In genomic region chr7:99531408-99531970, GRCm38 (mm10) we compare ENCODE assay signal across 14 mouse cellular contexts. TPM values are rescaled to one million over a fixed set of nuclear protein-coding genes. Genes with fewer than 3 reads are reported as not detected.
DNase-seq lines count a peak whose midpoint lies in the region; ATAC-seq and TF ChIP-seq lines count a peak whose summit lies in the region.
"Had no signal": no experiment of that assay in that cellular context is flagged by ENCODE, and none has a peak within 500 bp of the region (broad histone marks: within the 10 kb centered on the region; RNA-seq: fewer than 3 reads in every experiment).

No protein-coding gene starts in this region.

- ATAC-seq in G1E (ENCODE audit: extremely low read depth, insufficient number of reproducible peaks, low FRiP score, poor library complexity, severe bottlenecking) = no peak
- ATAC-seq in erythroid progenitor cell, adult 5-6 weeks (replicated peaks; ENCODE audit: low FRiP score, poor library complexity, severe bottlenecking) = peak; percentile 72
- ATAC-seq in liver, postnatal 0 days = no peak
- no peak for ATAC-seq in forebrain, embryonic 12.5 days (ENCODE audit: low FRiP score)
- ATAC-seq in intestine, embryonic 16.5 days = no peak
- ATAC-seq: midbrain, embryonic 15.5 days; Patski had no signal

- peaks cover 5% of the 10 kb centered on the region for H3K36me3 ChIP-seq in G1E (replicated peaks)
- H3K36me3 ChIP-seq in liver, postnatal 0 days (replicated peaks; ENCODE audit: insufficient read depth, low read length) = no peaks in the 10 kb centered on the region
- H3K36me3 ChIP-seq in forebrain, embryonic 12.5 days (replicated peaks) = no peaks in the 10 kb centered on the region
- H3K36me3 ChIP-seq in intestine, embryonic 16.5 days (ENCODE audit: control insufficient read depth, insufficient read depth, low read length) = no peaks in the 10 kb centered on the region
- H3K36me3 ChIP-seq: kidney, embryonic 15.5 days; midbrain, embryonic 15.5 days had no signal

- H3K27me3 ChIP-seq in G1E (ENCODE audit: insufficient read depth, low read length) = no peaks in the 10 kb centered on the region
- no peaks in the 10 kb centered on the region for H3K27me3 ChIP-seq in liver, postnatal 0 days (ENCODE audit: insufficient read depth, low read length)
- no peaks in the 10 kb centered on the region for H3K27me3 ChIP-seq in forebrain, embryonic 12.5 days
- no peaks in the 10 kb centered on the region for H3K27me3 ChIP-seq in intestine, embryonic 16.5 days (replicated peaks; ENCODE audit: control insufficient read depth, insufficient read depth, low read length)
- H3K27me3 ChIP-seq: kidney, embryonic 15.5 days; midbrain, embryonic 15.5 days; Patski had no signal

- DNase-seq in G1E (ENCODE audit: low spot score) (no peak), MEL-GATA-1-ER (ENCODE audit: extremely low read depth, low read depth) (peak; percentile 70)
- DNase-seq in liver, postnatal 0 days = no peak
- no peak for DNase-seq in lung, postnatal 4 days
- DNase-seq: cerebellum, adult 18-20 months; gastrocnemius, postnatal 10 days; right cerebral cortex, postnatal 14 days; thymus, adult 2 months had no signal

- no peaks in the 10 kb centered on the region for H3K9me3 ChIP-seq in G1E (replicated peaks)
- H3K9me3 ChIP-seq in liver, postnatal 0 days (ENCODE audit: low read length) = no peaks in the 10 kb centered on the region
- H3K9me3 ChIP-seq in forebrain, embryonic 12.5 days = no peaks in the 10 kb centered on the region
- H3K9me3 ChIP-seq in intestine, embryonic 16.5 days (ENCODE audit: control insufficient read depth, low read length) = no peaks in the 10 kb centered on the region
- H3K9me3 ChIP-seq: kidney, embryonic 15.5 days; midbrain, embryonic 15.5 days had no signal

- TF ChIP-seq EP300 in liver, postnatal 0 days (IDR thresholded peaks at IDR 0.05; ENCODE audit: low read depth) = no peak

- H3K9ac ChIP-seq in liver, postnatal 0 days (replicated peaks) = no peak overlapping the region; the same call in 1 of the 2 replicates
- no peak overlapping the region for H3K9ac ChIP-seq in forebrain, embryonic 12.5 days
- H3K9ac ChIP-seq in intestine, embryonic 16.5 days (ENCODE audit: low read depth, low read length) = no peak overlapping the region
- H3K9ac ChIP-seq: kidney, embryonic 15.5 days; midbrain, embryonic 15.5 days had no signal

- peak overlapping the region; percentile 14; the same call in 1 of the 2 replicates for H3K4me3 ChIP-seq in G1E (ENCODE audit: low read depth, low read length)
- H3K4me3 ChIP-seq in liver, postnatal 0 days (ENCODE audit: low read depth, low read length) = no peak overlapping the region
- no peak overlapping the region for H3K4me3 ChIP-seq in forebrain, embryonic 12.5 days (replicated peaks)
- H3K4me3 ChIP-seq in intestine, embryonic 16.5 days (ENCODE audit: low read length) = no peak overlapping the region
- H3K4me3 ChIP-seq: kidney, embryonic 15.5 days; midbrain, embryonic 15.5 days had no signal

- H3K27ac ChIP-seq in liver, postnatal 0 days (ENCODE audit: low read depth) = peak overlapping the region; percentile 66
- H3K27ac ChIP-seq in forebrain, embryonic 12.5 days = no peak overlapping the region
- no peak overlapping the region; the same call in 1 of the 2 replicates for H3K27ac ChIP-seq in intestine, embryonic 16.5 days (ENCODE audit: low read length)
- H3K27ac ChIP-seq: kidney, embryonic 15.5 days; midbrain, embryonic 15.5 days had no signal

- WGBS in liver, postnatal 0 days (ENCODE audit: insufficient replicate concordance) = 47% methylated on average over 3 of the region's 3 CpGs
- 85% methylated on average over 3 of the region's 3 CpGs for WGBS in forebrain, embryonic 12.5 days
- 86% methylated on average over 3 of the region's 3 CpGs for WGBS in intestine, embryonic 16.5 days

- peaks cover 58% of the 10 kb centered on the region for H3K4me1 ChIP-seq in G1E (ENCODE audit: insufficient read depth, low read depth, low read length)
- H3K4me1 ChIP-seq in liver, postnatal 0 days (ENCODE audit: insufficient read depth) = peaks cover 47% of the 10 kb centered on the region
- H3K4me1 ChIP-seq in forebrain, embryonic 12.5 days = peaks cover 15% of the 10 kb centered on the region
- peaks cover 28% of the 10 kb centered on the region for H3K4me1 ChIP-seq in intestine, embryonic 16.5 days (ENCODE audit: control insufficient read depth, insufficient read depth, low read length)

- TF ChIP-seq CTCF in G1E (IDR thresholded peaks at IDR 0.05; ENCODE audit: low read depth, low read length) = no peak
- TF ChIP-seq CTCF in liver, postnatal 0 days (IDR thresholded peaks at IDR 0.05; ENCODE audit: low read depth) = no peak

- H3K4me2 ChIP-seq in liver, postnatal 0 days (ENCODE audit: low read depth, low read length) = peak overlapping the region; percentile 11
- no peak overlapping the region for H3K4me2 ChIP-seq in forebrain, embryonic 12.5 days
- H3K4me2 ChIP-seq in intestine, embryonic 16.5 days (ENCODE audit: low read depth, low read length) = no peak overlapping the region
- H3K4me2 ChIP-seq: kidney, embryonic 15.5 days; midbrain, embryonic 15.5 days had no signal

RNA-seq across cellular contexts. Expression of gene Arrb1, which starts 3.8 kb away (rescaled TPM):
- 73.5 and 108 TPM in 2 replicates for total RNA-seq in G1E (2014; fragmentation: Nextera tagmentation)
- total RNA-seq in G1E (2017) = 73.8 and 84.8 TPM in 2 replicates
- 33.4 and 60.6 TPM in 2 replicates for polyA plus RNA-seq in G1E (2012)
- 184 TPM in 2 replicates for total RNA-seq in erythroid progenitor cell, adult 5-6 weeks (2015; ENCODE audit: low replicate concordance)
- 538 and 553 TPM in 2 replicates for total RNA-seq in erythroid progenitor cell, adult 5-6 weeks (2017; ENCODE audit: low replicate concordance)
- polyA plus RNA-seq in liver, postnatal 0 days (2015; fragmentation: Nextera tagmentation; extraction: Ambion mirVana) = 20.1 and 21.8 TPM in 2 replicates
- polyA plus RNA-seq in forebrain, embryonic 12.5 days (2016; fragmentation: Nextera tagmentation; extraction: Ambion mirVana) = 10.8 and 12.2 TPM in 2 replicates
- 7.7 and 9.2 TPM in 2 replicates for polyA plus RNA-seq in intestine, embryonic 16.5 days (2015; fragmentation: Nextera tagmentation; extraction: Ambion mirVana)

RNA-seq across cellular contexts. Expression of gene Rps3, which starts 48.0 kb away (rescaled TPM):
- total RNA-seq in G1E (2014; fragmentation: Nextera tagmentation) (437 and 482 TPM in 2 replicates), G1E (2017) (2,538 and 2,989 TPM in 2 replicates)
- polyA plus RNA-seq in G1E (2012) = 399 and 541 TPM in 2 replicates
- 386 and 406 TPM in 2 replicates for total RNA-seq in erythroid progenitor cell, adult 5-6 weeks (2015; ENCODE audit: low replicate concordance)
- 293 and 564 TPM in 2 replicates for total RNA-seq in erythroid progenitor cell, adult 5-6 weeks (2017; ENCODE audit: low replicate concordance)
- polyA plus RNA-seq in liver, postnatal 0 days (2015; fragmentation: Nextera tagmentation; extraction: Ambion mirVana) = 472 TPM in 2 replicates
- polyA plus RNA-seq in forebrain, embryonic 12.5 days (2016; fragmentation: Nextera tagmentation; extraction: Ambion mirVana) = 597 and 603 TPM in 2 replicates
- polyA plus RNA-seq in intestine, embryonic 16.5 days (2015; fragmentation: Nextera tagmentation; extraction: Ambion mirVana) = 775 and 816 TPM in 2 replicates
